Mouse (Mus musculus) hindbrain, postnatal 0 days (tissue): ENCODE results near the gene Clic4. TPM values are rescaled to one million over a fixed set of nuclear protein-coding genes. Genes with fewer than 3 reads are reported as not detected.
"Not testable (repeated sequence)": the region's sequence is repeated elsewhere in the genome, so short reads cannot be mapped to it uniquely, and the experiment has no call there.

Experiments used
- ATAC-seq: fragments of 200-750 bp; cut with Nextera tagmentation; 2 replicates; pipeline ENCODE4 v1.8.0; 2017; ENCODE audit warnings: mild to moderate bottlenecking, moderate TSS enrichment, moderate library complexity
- DNase-seq: peaks from one replicate; pipeline ENCODE4 v3.0.0-alpha.2; 2015; ENCODE audit warnings: low spot score
- H3K27ac ChIP-seq: fragments of 300-500 bp; sonication (generic); 2 replicates; pipeline ENCODE4 v1.5.1; 2014; ENCODE audit warnings: mild to moderate bottlenecking
- H3K27me3 ChIP-seq: fragments of 300-500 bp; sonication (generic); 2 replicates; pipeline ENCODE4 v1.6.1; 2014; ENCODE audit warnings: low read length, mixed read lengths; ENCODE audit not compliant: insufficient read depth
- H3K36me3 ChIP-seq: fragments of 300-500 bp; sonication (generic); 2 replicates; pipeline ENCODE4 v1.6.1; 2014; ENCODE audit warnings: low read length, mixed read lengths; ENCODE audit not compliant: insufficient read depth
- H3K4me1 ChIP-seq: fragments of 300-500 bp; sonication (generic); 2 replicates; pipeline ENCODE4 v1.6.1; 2014; ENCODE audit warnings: antibody characterized with exemption, low read length, mixed read lengths; ENCODE audit not compliant: insufficient read depth
- H3K4me2 ChIP-seq: fragments of 300-500 bp; sonication (generic); 2 replicates; pipeline ENCODE4 v1.6.1; 2014; ENCODE audit warnings: low read depth, mild to moderate bottlenecking, low read length, moderate library complexity, mixed read lengths
- H3K4me3 ChIP-seq: fragments of 300-500 bp; sonication (generic); 2 replicates; pipeline ENCODE4 v1.5.1; 2014; ENCODE audit warnings: low read length
- H3K9ac ChIP-seq: fragments of 300-500 bp; sonication (generic); replicated peaks from 2 replicates; pipeline ENCODE4 v1.6.1; 2014; ENCODE audit warnings: mild to moderate bottlenecking, low read length, moderate library complexity, mixed read lengths
- H3K9me3 ChIP-seq: fragments of 300-500 bp; sonication (generic); 2 replicates; pipeline ENCODE4 v1.6.1; 2016; ENCODE audit warnings: low read length, mixed read lengths
- CTCF ChIP-seq: IDR thresholded peaks from 2 replicates; pipeline ENCODE4 v1.5.1; 2016; ENCODE audit warnings: antibody characterized with exemption, control low read depth, low read depth
- WGBS: fragments of 180-500 bp; shearing (Covaris S2); extraction: QIAGEN DNeasy Blood & Tissue Kit; methylation state at CpG from one replicate; pipeline ENCODE4 v1.1.7; 2014; 5-methylcytosine and 5-hydroxymethylcytosine counted together
- polyA plus RNA-seq: library from polyadenylated mRNA; unstranded; fragments of >200 nt; fragmentation: Nextera tagmentation; extraction: Ambion mirVana; gene quantifications from 2 replicates; pipeline ENCODE4 v1.2.1, GENCODE M21; 2015
- total RNA-seq: library from RNA; depleted of rRNA; stranded (reverse); fragments of >200 nt; gene quantifications from 2 replicates; pipeline ENCODE4 v1.2.3, GENCODE M21; 2014

Gene Clic4
- total and polyA plus RNA-seq, 2 experiments from 2014 or later, result 57.1 to 70.1 TPM

GRCm38 (mm10) chr4:135191185-135191584, 81.4 kb downstream of the Clic4 start:
- Histone ChIP-seq H3K27me3 (no peaks in the 10 kb centered on the region), H3K4me1 (no peaks in the 10 kb centered on the region), H3K9ac (no peak overlapping the region), H3K4me3 (no peak overlapping the region), H3K27ac (no peak overlapping the region), H3K4me2 (no peak overlapping the region), H3K9me3 (no peaks in the 10 kb centered on the region), H3K36me3 (no peaks in the 10 kb centered on the region)
- WGBS, result 62% methylated on average over 1 of the region's 1 CpGs
- ATAC-seq, result no peak
- TF ChIP-seq CTCF, result no peak
- DNase-seq, result no peak

GRCm38 (mm10) chr4:135190364-135190763, 82.2 kb downstream of the Clic4 start:
- ATAC-seq, result no peak
- no peak for DNase-seq
- WGBS, result 96% methylated on average over 1 of the region's 1 CpGs

GRCm38 (mm10) chr4:135189452-135190008, 83.1 kb downstream of the Clic4 start:
- H3K4me3 ChIP-seq, result no peak overlapping the region
- DNase-seq, result no peak
- no peaks in the 10 kb centered on the region for H3K27me3 ChIP-seq
- H3K36me3 ChIP-seq, result no peaks in the 10 kb centered on the region
- no peak overlapping the region for H3K4me2 ChIP-seq
- ATAC-seq, result no peak
- TF ChIP-seq CTCF, result no peak
- no peak overlapping the region for H3K9ac ChIP-seq
- H3K4me1 ChIP-seq, result no peaks in the 10 kb centered on the region
- 74% methylated on average over 12 of the region's 12 CpGs for WGBS
- H3K27ac ChIP-seq, result no peak overlapping the region
- no peaks in the 10 kb centered on the region for H3K9me3 ChIP-seq

More at GRCm38 (mm10) chr4:135190364-135190763, 82.2 kb downstream of the Clic4 start:
- H3K9me3 ChIP-seq, result no peaks in the 10 kb centered on the region
- no peaks in the 10 kb centered on the region for H3K27me3 ChIP-seq
- TF ChIP-seq CTCF, result no peak
- H3K4me2 ChIP-seq, result no peak overlapping the region
- no peak overlapping the region for H3K4me3 ChIP-seq
- H3K27ac ChIP-seq, result no peak overlapping the region
- no peak overlapping the region for H3K9ac ChIP-seq
- H3K4me1 ChIP-seq, result no peaks in the 10 kb centered on the region
- no peaks in the 10 kb centered on the region for H3K36me3 ChIP-seq

DNA sequence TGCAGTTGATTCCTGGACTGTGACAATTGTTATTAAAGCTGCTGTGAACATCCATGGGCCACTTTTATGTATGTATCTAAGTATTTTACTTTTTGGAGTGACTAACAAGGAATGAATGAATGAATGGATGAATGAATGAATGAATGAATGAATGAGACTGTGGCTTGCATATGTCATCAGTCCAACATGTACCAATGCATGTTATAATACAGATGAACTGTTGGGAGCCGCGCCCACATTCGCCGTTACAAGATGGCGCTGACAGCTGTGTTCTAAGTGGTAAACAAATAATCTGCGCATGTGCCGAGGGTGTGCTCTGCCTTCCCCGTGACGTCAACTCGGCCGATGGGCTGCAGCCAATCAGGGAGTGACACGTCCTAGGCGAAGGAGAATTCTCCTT, 88.3 kb downstream of the Clic4 start:
- ATAC-seq, H3K9ac ChIP-seq, H3K27me3 ChIP-seq, DNase-seq, H3K4me1 ChIP-seq, H3K4me3 ChIP-seq, H3K9me3 ChIP-seq, H3K4me2 ChIP-seq, H3K36me3 ChIP-seq, H3K27ac ChIP-seq: not testable (repeated sequence)
- 100% methylated on average over 5 of the region's 13 CpGs for WGBS

GRCm38 (mm10) chr4:135181819-135182218, 90.8 kb downstream of the Clic4 start:
- no peak for TF ChIP-seq CTCF
- H3K9me3 ChIP-seq, result no peaks in the 10 kb centered on the region
- no peak overlapping the region for H3K9ac ChIP-seq
- ATAC-seq (no peak), DNase-seq (no peak)
- H3K27ac ChIP-seq, result no peak overlapping the region
- 87% methylated on average over 4 of the region's 4 CpGs for WGBS
- no peaks in the 10 kb centered on the region for H3K36me3 ChIP-seq
- H3K4me3 ChIP-seq, result no peak overlapping the region
- H3K27me3 ChIP-seq, result no peaks in the 10 kb centered on the region
- H3K4me1 ChIP-seq, result no peaks in the 10 kb centered on the region
- H3K4me2 ChIP-seq, result no peak overlapping the region

DNA sequence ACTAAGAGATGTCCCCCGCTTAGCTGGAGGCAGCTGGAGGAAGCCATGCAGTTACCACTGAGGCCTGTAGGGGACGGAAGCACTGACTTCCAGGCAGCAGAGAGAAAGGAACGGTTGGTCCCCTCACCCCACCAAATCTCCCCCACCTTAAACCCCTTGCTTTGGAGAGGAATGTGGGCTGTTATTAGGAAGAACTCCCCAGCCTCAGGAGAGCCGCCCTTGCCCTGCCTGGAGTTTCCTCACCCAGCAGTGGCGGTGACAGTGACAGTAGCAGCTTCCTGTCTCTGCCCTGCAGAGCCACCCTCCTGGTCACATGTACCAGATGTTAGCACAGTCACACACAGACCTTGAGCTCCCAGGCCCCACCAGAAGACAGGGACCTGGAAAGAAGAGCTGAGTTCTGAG, 93.5 kb downstream of the Clic4 start:
- DNase-seq, result no peak
- ATAC-seq, result no peak
- Histone ChIP-seq H3K9ac (no peak overlapping the region), H3K27me3 (no peaks in the 10 kb centered on the region), H3K4me1 (peaks cover 7% of the 10 kb centered on the region; the same call in 1 of the 2 replicates), H3K4me2 (no peak overlapping the region), H3K9me3 (no peaks in the 10 kb centered on the region), H3K4me3 (no peak overlapping the region), H3K36me3 (no peaks in the 10 kb centered on the region), H3K27ac (no peak overlapping the region)
- TF ChIP-seq CTCF, result peak; percentile 71
- 35% methylated on average over 5 of the region's 5 CpGs for WGBS

DNA sequence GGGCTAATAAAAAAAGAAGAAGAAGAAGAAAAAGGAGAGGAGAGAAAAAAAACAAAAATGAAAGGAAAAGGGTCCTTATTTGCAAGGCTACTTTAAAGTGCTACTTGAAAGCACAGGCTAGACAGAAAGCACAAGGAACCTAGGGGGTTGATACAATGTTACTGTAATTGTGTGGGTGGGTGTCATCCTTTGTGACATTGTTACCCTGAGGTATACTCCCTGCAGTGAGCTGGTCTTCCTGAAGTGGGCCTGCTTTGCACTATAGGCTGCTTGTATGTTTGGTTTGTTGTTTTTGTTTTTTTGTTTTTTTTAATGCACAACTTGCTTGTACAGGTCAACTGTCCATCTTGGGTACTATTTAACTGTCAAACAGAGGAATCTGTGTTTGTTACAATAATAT, 95.0 kb downstream of the Clic4 start:
- DNase-seq (no peak), ATAC-seq (no peak)
- Histone ChIP-seq H3K4me2 (no peak overlapping the region), H3K9ac (no peak overlapping the region), H3K36me3 (no peaks in the 10 kb centered on the region), H3K27me3 (no peaks in the 10 kb centered on the region), H3K27ac (no peak overlapping the region), H3K4me3 (no peak overlapping the region), H3K4me1 (peaks cover 7% of the 10 kb centered on the region; the same call in 1 of the 2 replicates), H3K9me3 (no peaks in the 10 kb centered on the region)
- TF ChIP-seq CTCF, result no peak
